9 mouse cellular contexts compared by ENCODE assay signal in the genomic region with DNA sequence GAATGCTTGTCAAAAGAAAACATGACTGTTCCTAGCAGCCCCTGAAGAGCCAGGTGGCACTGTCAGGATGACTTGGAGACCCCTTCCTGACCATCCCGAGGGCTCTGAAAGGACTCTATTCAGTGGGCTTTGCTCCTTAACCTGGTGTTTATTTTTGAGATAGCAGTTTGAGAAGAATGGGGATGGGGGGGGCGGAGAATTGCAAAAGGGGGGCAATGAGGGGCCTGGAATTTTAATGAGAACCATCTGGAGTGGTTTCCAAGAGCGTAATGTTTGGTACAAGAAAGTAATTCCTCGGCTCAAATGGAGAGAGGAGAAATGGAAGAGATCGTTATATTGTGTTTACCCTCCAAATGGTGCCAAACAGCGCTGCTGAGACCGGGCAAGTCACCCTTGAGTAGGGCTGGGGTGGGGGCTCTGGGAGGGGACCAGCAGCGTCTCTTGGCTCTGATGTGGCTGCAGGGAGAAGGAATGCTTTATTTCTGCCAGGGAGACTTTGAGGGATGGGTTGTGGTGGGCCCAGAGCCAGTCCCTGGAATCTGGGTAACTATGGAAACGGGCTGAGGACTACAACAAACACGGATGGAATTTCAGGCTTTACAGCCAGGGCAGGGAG. TPM values are rescaled to one million over a fixed set of nuclear protein-coding genes. Genes with fewer than 3 reads are reported as not detected.
A peak's percentile ranks its signal among the peaks of the same experiment; 100 is the strongest.
DNase-seq lines count a peak whose midpoint lies in the region; ATAC-seq and TF ChIP-seq lines count a peak whose summit lies in the region.
"Had no signal": no experiment of that assay in that cellular context is flagged by ENCODE, and none has a peak within 500 bp of the region (broad histone marks: within the 10 kb centered on the region; RNA-seq: fewer than 3 reads in every experiment).

No protein-coding gene starts in this region.

- H3K9ac ChIP-seq in intestine, embryonic 14.5 days (ENCODE audit: low read length): peak overlapping the region; percentile 38
- H3K9ac ChIP-seq in liver, embryonic 13.5 days: no peak overlapping the region
- 0 out of 2 replicates have a peak overlapping the region, but pooled peaks have one; percentile 7 for H3K9ac ChIP-seq in neural tube, embryonic 14.5 days (replicated peaks; ENCODE audit: low read depth, low read length)

- H3K27ac ChIP-seq in intestine, embryonic 14.5 days (ENCODE audit: low read depth): peak overlapping the region; percentile 96
- peak overlapping the region; percentile 55 for H3K27ac ChIP-seq in liver, embryonic 13.5 days
- H3K27ac ChIP-seq in neural tube, embryonic 14.5 days (ENCODE audit: low read depth, low read length): peak overlapping the region; percentile 7
- no peak overlapping the region for H3K27ac ChIP-seq in thymus, adult 2 months (ENCODE audit: control insufficient read depth, insufficient read depth, low read length)

- peak overlapping the region; percentile 43 for H3K4me2 ChIP-seq in intestine, embryonic 14.5 days (ENCODE audit: low read length)
- no peak overlapping the region for H3K4me2 ChIP-seq in liver, embryonic 13.5 days
- H3K4me2 ChIP-seq in neural tube, embryonic 14.5 days (ENCODE audit: low read depth, low read length): peak overlapping the region; percentile 20; the same call in 1 of the 2 replicates

- intact Hi-C loops in gastrocnemius, postnatal 36 days (cut with DNase I): no loop called here

- DNase-seq in adrenal gland, adult (ENCODE audit: inconsistent age in 2 of 2, low spot score in 1 of 2): peak; percentile 54 to 83
- DNase-seq in adrenal gland, adult 18-20 months (ENCODE audit: low spot score in 2 of 2): no peak
- peak; percentile 94 for DNase-seq in embryo, embryonic 10 days (ENCODE audit: low spot score)
- DNase-seq in gastrocnemius, postnatal 36 days: peak; percentile 76 to 78
- peak; percentile 90 for DNase-seq in intestine, embryonic 14.5 days (ENCODE audit: low spot score)
- no peak for DNase-seq in liver, embryonic 13.5 days
- no peak for DNase-seq in thymus, adult 2 months

- no peaks in the 10 kb centered on the region for H3K36me3 ChIP-seq in intestine, embryonic 14.5 days (ENCODE audit: control insufficient read depth, insufficient read depth, low read length)
- H3K36me3 ChIP-seq in liver, embryonic 13.5 days: no peaks in the 10 kb centered on the region
- no peaks in the 10 kb centered on the region for H3K36me3 ChIP-seq in neural tube, embryonic 14.5 days (ENCODE audit: control insufficient read depth, insufficient read depth, low read length)
- H3K36me3 ChIP-seq in thymus, adult 2 months (ENCODE audit: control insufficient read depth, insufficient read depth, low read length): no peaks in the 10 kb centered on the region

- no peak for TF ChIP-seq CTCF in thymus, adult 2 months (IDR thresholded peaks at IDR 0.05; ENCODE audit: borderline replicate concordance, control insufficient read depth, extremely low read depth, insufficient read depth, low read length, poor library complexity)

- no peak overlapping the region for H3K4me3 ChIP-seq in intestine, embryonic 14.5 days (ENCODE audit: low read depth, low read length)
- H3K4me3 ChIP-seq in liver, embryonic 13.5 days (replicated peaks): no peak overlapping the region
- H3K4me3 ChIP-seq in neural tube, embryonic 14.5 days (ENCODE audit: low read depth, low read length): no peak overlapping the region
- no peak overlapping the region for H3K4me3 ChIP-seq in thymus, adult 2 months (ENCODE audit: control insufficient read depth, insufficient read depth, low read length)
- H3K4me3 ChIP-seq: erythroblast, embryonic 14.5 days had no signal

- peaks cover 46% of the 10 kb centered on the region for H3K4me1 ChIP-seq in intestine, embryonic 14.5 days (replicated peaks; ENCODE audit: control insufficient read depth, insufficient read depth, low read length)
- H3K4me1 ChIP-seq in liver, embryonic 13.5 days (replicated peaks): 0 out of 2 replicates have a peak, but pooled peaks cover 7% of the 10 kb centered on the region
- peaks cover 9% of the 10 kb centered on the region for H3K4me1 ChIP-seq in neural tube, embryonic 14.5 days (ENCODE audit: control insufficient read depth, insufficient read depth, low read length)
- no peaks in the 10 kb centered on the region for H3K4me1 ChIP-seq in thymus, adult 2 months (replicated peaks; ENCODE audit: control insufficient read depth, insufficient read depth, low read length)

- H3K9me3 ChIP-seq in intestine, embryonic 14.5 days (ENCODE audit: control insufficient read depth, low read length): no peaks in the 10 kb centered on the region
- H3K9me3 ChIP-seq in liver, embryonic 13.5 days (replicated peaks): no peaks in the 10 kb centered on the region
- H3K9me3 ChIP-seq in neural tube, embryonic 14.5 days (ENCODE audit: control insufficient read depth, low read length): no peaks in the 10 kb centered on the region

- TF ChIP-seq POLR2A in thymus, adult 2 months (IDR thresholded peaks at IDR 0.05; ENCODE audit: control insufficient read depth, extremely low read depth, insufficient read depth, low read length, poor library complexity): no peak

- WGBS in intestine, embryonic 14.5 days: 3% methylated on average over 10 of the region's 10 CpGs
- 38% methylated on average over 10 of the region's 10 CpGs for WGBS in liver, embryonic 13.5 days (ENCODE audit: insufficient replicate concordance)
- WGBS in neural tube, embryonic 14.5 days: 1% methylated on average over 10 of the region's 10 CpGs
- whole genome bisulfite sequencing in thymus, adult 2 months: 71% methylated on average over 10 of the region's 10 CpGs

- H3K27me3 ChIP-seq in intestine, embryonic 14.5 days (replicated peaks; ENCODE audit: control insufficient read depth, insufficient read depth, low read length): no peaks in the 10 kb centered on the region
- 0 out of 2 replicates have a peak, but pooled peaks cover 5% of the 10 kb centered on the region for H3K27me3 ChIP-seq in liver, embryonic 13.5 days
- no peaks in the 10 kb centered on the region for H3K27me3 ChIP-seq in neural tube, embryonic 14.5 days (ENCODE audit: control insufficient read depth, insufficient read depth, low read length)
- no peaks in the 10 kb centered on the region for H3K27me3 ChIP-seq in thymus, adult 2 months (ENCODE audit: control insufficient read depth, insufficient read depth, low read length)

- peak; percentile 77 for ATAC-seq in intestine, embryonic 14.5 days (replicated peaks; ENCODE audit: low FRiP score, low TSS enrichment, low read depth)
- no peak for ATAC-seq in liver, embryonic 13.5 days (ENCODE audit: low read depth)
- peak; percentile 94 for ATAC-seq in neural tube, embryonic 14.5 days (ENCODE audit: low read depth)

RNA-seq across cellular contexts. Expression of gene Cep63, which starts 17.3 kb away (rescaled TPM):
- total RNA-seq in adrenal gland, adult 18-20 months (2021): 10 to 100 TPM; 34.8 to 46.1 TPM
- total RNA-seq in gastrocnemius, postnatal 36 days (2021): 10 to 100 TPM; 20.7 to 21.9 TPM
- polyA plus RNA-seq in intestine, embryonic 14.5 days (2014; fragmentation: Nextera tagmentation; extraction: Ambion mirVana): 40.2 and 46.2 TPM in 2 replicates
- polyA plus RNA-seq in liver, embryonic 13.5 days (2015; fragmentation: Nextera tagmentation; extraction: Ambion mirVana): 26.1 and 28.0 TPM in 2 replicates
- 33.4 and 37.4 TPM in 2 replicates for polyA plus RNA-seq in neural tube, embryonic 14.5 days (2014; fragmentation: Nextera tagmentation; extraction: Ambion mirVana)
- 4.9 and 6.1 TPM in 2 replicates for polyA plus RNA-seq in thymus, adult 2 months (2012; rRNA removed)

RNA-seq across cellular contexts. Expression of gene Anapc13, which starts 17.5 kb away (rescaled TPM):
- total RNA-seq in adrenal gland, adult 18-20 months (2021): 100 to 1,000 TPM; 367 to 377 TPM
- total RNA-seq in gastrocnemius, postnatal 36 days (2021): 100 to 1,000 TPM; 186 to 195 TPM
- polyA plus RNA-seq in intestine, embryonic 14.5 days (2014; fragmentation: Nextera tagmentation; extraction: Ambion mirVana): 212 and 216 TPM in 2 replicates
- polyA plus RNA-seq in liver, embryonic 13.5 days (2015; fragmentation: Nextera tagmentation; extraction: Ambion mirVana): 101 and 108 TPM in 2 replicates
- polyA plus RNA-seq in neural tube, embryonic 14.5 days (2014; fragmentation: Nextera tagmentation; extraction: Ambion mirVana): 132 and 160 TPM in 2 replicates
- 34.6 and 35.3 TPM in 2 replicates for polyA plus RNA-seq in thymus, adult 2 months (2012; rRNA removed)

Comparison
In these comparisons a context has a peak if more than half of its experiments do, and no peak if none do; other contexts are left out.
1. DNase-seq: peak in adrenal gland, adult (2 of 2), embryo, embryonic 10 days (single experiment), gastrocnemius, postnatal 36 days (2 of 2) and intestine, embryonic 14.5 days (single experiment); none in adrenal gland, adult 18-20 months (0 of 2), liver, embryonic 13.5 days (single experiment) and thymus, adult 2 months (single experiment).